25 mouse cellular contexts compared by ENCODE assay signal in the genomic region with DNA sequence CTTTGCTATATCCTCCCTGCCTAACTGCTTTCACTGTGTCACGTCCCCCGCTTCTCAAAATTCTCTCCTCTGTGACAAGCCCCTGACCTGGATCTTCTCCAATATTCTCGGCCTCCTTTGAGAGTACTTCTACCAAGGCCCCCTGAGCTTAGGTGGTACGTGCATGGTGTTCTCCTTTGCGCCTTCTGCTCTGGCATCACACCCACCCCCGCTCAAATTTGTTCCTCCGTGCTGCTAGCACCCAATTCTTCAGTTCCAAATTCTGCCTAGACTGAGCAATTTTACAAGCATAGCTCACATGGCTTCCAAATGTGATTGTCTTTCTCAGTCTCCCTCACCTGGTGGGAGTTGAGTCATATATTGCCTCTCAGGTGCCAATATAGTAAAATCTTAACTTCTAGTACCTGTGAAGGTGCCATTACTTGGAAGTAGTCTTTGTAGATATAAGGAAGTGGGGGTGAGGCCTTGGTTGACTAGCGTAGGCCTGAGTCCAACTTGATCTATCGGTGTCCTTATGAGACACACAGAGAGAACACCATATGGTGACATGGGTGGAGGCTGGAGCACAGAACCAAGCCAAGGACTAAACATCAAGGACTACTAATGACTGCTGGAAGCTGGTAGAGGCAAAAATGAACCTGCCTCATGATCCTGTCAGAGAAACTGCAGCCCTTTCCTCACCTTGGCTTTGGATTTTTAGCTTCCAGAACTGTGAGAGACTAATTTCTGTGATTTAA.
DNase-seq lines count a peak whose midpoint lies in the region; ATAC-seq and TF ChIP-seq lines count a peak whose summit lies in the region.
"Had no signal": no experiment of that assay in that cellular context is flagged by ENCODE, and none has a peak within 500 bp of the region (broad histone marks: within the 10 kb centered on the region; RNA-seq: fewer than 3 reads in every experiment).

No protein-coding gene starts in this region.

- peak; percentile 52 for DNase-seq in layer of hippocampus, adult 11-12 months (ENCODE audit: low spot score)
- no peak for DNase-seq in layer of hippocampus, adult 9-10 months (ENCODE audit: low spot score)
- peak; percentile 57 for DNase-seq in cerebellum, adult 11-12 months
- peak; percentile 39 to 78 for DNase-seq in left cerebral cortex, postnatal 14 days (ENCODE audit: low spot score in 2 of 2)
- no peak for DNase-seq in midbrain, postnatal 0 days (ENCODE audit: low spot score)
- DNase-seq in heart, postnatal 36 days = no peak
- no peak for DNase-seq in thymus, postnatal 0 days (ENCODE audit: low spot score)
- DNase-seq: gastrocnemius, adult 2 months; heart, postnatal 10 days; kidney, adult 8-10 months; kidney, postnatal 25 days; liver, embryonic 13.5 days; lung, embryonic 14.5 days; lung, postnatal 4 days; spleen, adult 18-20 months; thymus, adult 18-20 months had no signal

- H3K4me2 ChIP-seq in midbrain, postnatal 0 days (ENCODE audit: low read depth, low read length, poor library complexity, severe bottlenecking) = no peak overlapping the region
- H3K4me2 ChIP-seq: embryonic facial prominence, embryonic 12.5 days; heart, embryonic 11.5 days; hindbrain, embryonic 13.5 days; limb, embryonic 13.5 days; liver, embryonic 13.5 days; lung, embryonic 14.5 days had no signal

- ATAC-seq in midbrain, postnatal 0 days (ENCODE audit: low FRiP score) = no peak
- ATAC-seq: forebrain, embryonic 14.5 days; inflammation-experienced regulatory T-cells, adult 6 months; midbrain, embryonic 16.5 days had no signal

- peak overlapping the region; percentile 48; the same call in 1 of the 2 replicates for H3K27ac ChIP-seq in cortical plate, adult 2 months (ENCODE audit: insufficient read depth, low read length)
- H3K27ac ChIP-seq in midbrain, postnatal 0 days (ENCODE audit: low read depth, low read length) = no peak overlapping the region
- H3K27ac ChIP-seq: embryonic facial prominence, embryonic 12.5 days; gastrocnemius, adult 2 months; hindbrain, embryonic 13.5 days; limb, embryonic 13.5 days; liver, embryonic 13.5 days had no signal

- no peak overlapping the region for H3K4me3 ChIP-seq in cortical plate, adult 2 months (ENCODE audit: insufficient read depth, low read length)
- H3K4me3 ChIP-seq in midbrain, postnatal 0 days (ENCODE audit: low read depth, low read length) = no peak overlapping the region
- H3K4me3 ChIP-seq: embryonic facial prominence, embryonic 12.5 days; erythroblast, embryonic 14.5 days; gastrocnemius, adult 2 months; hindbrain, embryonic 13.5 days; limb, embryonic 13.5 days; liver, embryonic 13.5 days had no signal

- H3K4me1 ChIP-seq in cortical plate, adult 2 months (ENCODE audit: control insufficient read depth, insufficient read depth, low read length) = peaks cover 10% of the 10 kb centered on the region
- H3K4me1 ChIP-seq in midbrain, postnatal 0 days (ENCODE audit: insufficient read depth, low read length) = no peaks in the 10 kb centered on the region
- H3K4me1 ChIP-seq: embryonic facial prominence, embryonic 12.5 days; hindbrain, embryonic 13.5 days; limb, embryonic 13.5 days; liver, embryonic 13.5 days had no signal

- 92% methylated on average over 9 of the region's 9 CpGs for WGBS in midbrain, postnatal 0 days

- no peak overlapping the region for H3K9ac ChIP-seq in midbrain, postnatal 0 days (replicated peaks; ENCODE audit: low read length, poor library complexity, severe bottlenecking)
- H3K9ac ChIP-seq: embryonic facial prominence, embryonic 12.5 days; hindbrain, embryonic 13.5 days; limb, embryonic 13.5 days; liver, embryonic 13.5 days; lung, embryonic 14.5 days had no signal

- TF ChIP-seq POLR2A in cortical plate, adult 2 months (IDR thresholded peaks at IDR 0.05; ENCODE audit: extremely low read depth, insufficient read depth, low read length) = no peak

- TF ChIP-seq CTCF in cortical plate, adult 2 months (IDR thresholded peaks at IDR 0.05; ENCODE audit: extremely low read depth, insufficient read depth, low read length) = no peak
- TF ChIP-seq CTCF in midbrain, postnatal 0 days (IDR thresholded peaks at IDR 0.05) = no peak

- no peaks in the 10 kb centered on the region for H3K9me3 ChIP-seq in midbrain, postnatal 0 days (ENCODE audit: low read length)
- H3K9me3 ChIP-seq: embryonic facial prominence, embryonic 12.5 days; hindbrain, embryonic 13.5 days; limb, embryonic 13.5 days; liver, embryonic 13.5 days had no signal

- H3K27me3 ChIP-seq in midbrain, postnatal 0 days (ENCODE audit: insufficient read depth, low read length) = no peaks in the 10 kb centered on the region; the same call in 1 of the 2 replicates
- H3K27me3 ChIP-seq: embryonic facial prominence, embryonic 12.5 days; liver, embryonic 13.5 days had no signal

- intact Hi-C loops in left cerebral cortex, postnatal 14 days (cut with DNase I) = no loop called here
- intact Hi-C loops in heart, postnatal 36 days (cut with DNase I) = no loop called here

- no peaks in the 10 kb centered on the region for H3K36me3 ChIP-seq in midbrain, postnatal 0 days (ENCODE audit: insufficient read depth, low read length)
- H3K36me3 ChIP-seq: embryonic facial prominence, embryonic 12.5 days; hindbrain, embryonic 13.5 days; limb, embryonic 13.5 days; liver, embryonic 13.5 days had no signal

Comparison
In these comparisons a context has a peak if more than half of its experiments do, and no peak if none do; other contexts are left out.
1. DNase-seq: peak in layer of hippocampus, adult 11-12 months (single experiment), cerebellum, adult 11-12 months (single experiment) and left cerebral cortex, postnatal 14 days (2 of 2); none in layer of hippocampus, adult 9-10 months (single experiment), midbrain, postnatal 0 days (single experiment), heart, postnatal 36 days (0 of 2) and thymus, postnatal 0 days (single experiment).